ENCODE assay signal across 13 mouse cellular contexts in genomic region chr9:95151746-95152145, GRCm38 (mm10).
A peak's percentile ranks its signal among the peaks of the same experiment; 100 is the strongest.
DNase-seq lines count a peak whose midpoint lies in the region; ATAC-seq lines count a peak whose summit lies in the region.
"Had no signal": no experiment of that assay in that cellular context is flagged by ENCODE, and none has a peak within 500 bp of the region (broad histone marks: within the 10 kb centered on the region; RNA-seq: fewer than 3 reads in every experiment).

No protein-coding gene starts in this region.

- no peak overlapping the region for H3K9ac ChIP-seq in forebrain, embryonic 16.5 days (replicated peaks; ENCODE audit: low read depth, low read length)
- H3K9ac ChIP-seq: embryonic facial prominence, embryonic 13.5 days; heart, embryonic 15.5 days; midbrain, embryonic 12.5 days had no signal

- ATAC-seq in forebrain, embryonic 16.5 days = peak; percentile 66

- no peaks in the 10 kb centered on the region for H3K9me3 ChIP-seq in forebrain, embryonic 16.5 days (ENCODE audit: control insufficient read depth, low read length)
- H3K9me3 ChIP-seq: embryonic facial prominence, embryonic 13.5 days; heart, embryonic 15.5 days; midbrain, embryonic 12.5 days had no signal

- WGBS in forebrain, embryonic 16.5 days = 45% methylated on average over 4 of the region's 4 CpGs

- H3K4me3 ChIP-seq in forebrain, embryonic 16.5 days (replicated peaks; ENCODE audit: low read length) = no peak overlapping the region
- H3K4me3 ChIP-seq: embryonic facial prominence, embryonic 13.5 days; heart, embryonic 15.5 days; midbrain, embryonic 12.5 days had no signal

- no peaks in the 10 kb centered on the region for H3K36me3 ChIP-seq in forebrain, embryonic 16.5 days (ENCODE audit: control insufficient read depth, insufficient read depth)
- H3K36me3 ChIP-seq: embryonic facial prominence, embryonic 13.5 days; heart, embryonic 15.5 days; midbrain, embryonic 12.5 days had no signal

- DNase-seq in left cerebral cortex, postnatal 4 days = peak; percentile 19
- no peak for DNase-seq in left cerebral cortex, postnatal 10 days (ENCODE audit: extremely low spot score in 1 of 2, low spot score in 2 of 2)
- DNase-seq in NIH3T3 (ENCODE audit: low read depth) = peak; percentile 1
- peak; percentile 15 for DNase-seq in naive thymus-derived CD4-positive, alpha-beta T cell, adult 2 months (ENCODE audit: low read depth)
- DNase-seq in heart, adult 9 months (ENCODE audit: low spot score in 2 of 2) = no peak
- DNase-seq in testis, postnatal 14 days (ENCODE audit: low spot score) = no peak
- DNase-seq in adrenal gland, postnatal 25 days = no peak
- DNase-seq: adrenal gland, adult 2 months; cerebellum, adult 11 months had no signal

- H3K27ac ChIP-seq in forebrain, embryonic 16.5 days (ENCODE audit: low read length) = no peak overlapping the region
- H3K27ac ChIP-seq: embryonic facial prominence, embryonic 13.5 days; heart, embryonic 15.5 days; midbrain, embryonic 12.5 days had no signal

- H3K4me1 ChIP-seq in forebrain, embryonic 16.5 days (replicated peaks; ENCODE audit: control insufficient read depth, insufficient read depth, low read length) = no peaks in the 10 kb centered on the region
- H3K4me1 ChIP-seq: midbrain, embryonic 12.5 days had no signal

- intact Hi-C loops in left cerebral cortex, postnatal 4 days (cut with DNase I) = no loop called here
- intact Hi-C loops in left cerebral cortex, postnatal 10 days (cut with DNase I) = no loop called here

- H3K4me2 ChIP-seq in forebrain, embryonic 16.5 days (ENCODE audit: low read length) = no peak overlapping the region
- H3K4me2 ChIP-seq: embryonic facial prominence, embryonic 13.5 days; heart, embryonic 15.5 days; midbrain, embryonic 12.5 days had no signal

- no peaks in the 10 kb centered on the region for H3K27me3 ChIP-seq in forebrain, embryonic 16.5 days (replicated peaks; ENCODE audit: control insufficient read depth, insufficient read depth, low read length)
- H3K27me3 ChIP-seq: embryonic facial prominence, embryonic 13.5 days; heart, embryonic 15.5 days; midbrain, embryonic 12.5 days had no signal

Comparison
In these comparisons a context has a peak if more than half of its experiments do, and no peak if none do; other contexts are left out.
1. DNase-seq: peak in left cerebral cortex, postnatal 4 days (single experiment), NIH3T3 (single experiment) and naive thymus-derived CD4-positive, alpha-beta T cell, adult 2 months (single experiment); none in left cerebral cortex, postnatal 10 days (0 of 2), heart, adult 9 months (0 of 2), testis, postnatal 14 days (single experiment) and adrenal gland, postnatal 25 days (single experiment).